Mouse (Mus musculus) spleen, adult 2 months (tissue): Measurements from ENCODE around the gene Cilp.

ENCODE experiments used
- CTCF ChIP-seq: fragments of 200-500 bp; IDR thresholded peaks from 2 replicates; pipeline ENCODE4 v1.5.1; 2011; ENCODE audit warnings: mild to moderate bottlenecking, inconsistent platforms; ENCODE audit not compliant: insufficient read depth, insufficient read length, insufficient replicate concordance; ENCODE audit errors: extremely low read depth
- POLR2A ChIP-seq: fragments of 200-500 bp; IDR thresholded peaks from 2 replicates; pipeline ENCODE4 v1.6.1; 2011; ENCODE audit warnings: low read depth, low read length, inconsistent platforms

DNA sequence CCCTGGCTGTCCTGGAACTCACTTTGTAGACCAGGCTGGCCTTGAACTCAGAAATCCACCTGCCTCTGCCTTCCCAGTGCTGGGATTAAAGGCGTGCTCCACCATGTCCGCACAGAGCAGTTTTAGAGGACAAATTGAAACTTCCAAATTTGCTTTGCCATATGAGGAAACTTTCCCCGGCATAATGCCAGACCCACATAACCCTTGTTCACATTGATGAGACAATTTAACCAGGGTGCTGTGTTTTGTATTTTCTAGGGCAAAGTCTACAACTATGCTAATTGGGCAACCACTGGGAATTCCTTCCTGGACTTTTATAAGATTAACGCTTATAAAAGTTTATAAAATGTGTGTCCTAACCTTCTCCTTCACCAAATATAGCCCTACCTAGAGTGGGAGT lies 25.0 kb downstream of the Cilp start:
- TF ChIP-seq CTCF (no peak), POLR2A (no peak)
